Mouse (Mus musculus) stomach, embryonic 14.5 days (tissue): Measurements from ENCODE around the gene Ralgps1. TPM values are rescaled to one million over a fixed set of nuclear protein-coding genes. Genes with fewer than 3 reads are reported as not detected.

ENCODE experiments used
- ATAC-seq: fragments of 200-750 bp; cut with Nextera tagmentation; 2 replicates; pipeline ENCODE4 v1.8.0; 2017; ENCODE audit warnings: low read depth, moderate TSS enrichment; ENCODE audit not compliant: insufficient number of reproducible peaks, insufficient read depth, low FRiP score
- H3K27ac ChIP-seq: fragments of 300-500 bp; sonication (generic); 2 replicates; pipeline ENCODE4 v1.5.1; 2014; ENCODE audit warnings: mild to moderate bottlenecking, low read length, moderate library complexity, mixed read lengths
- H3K27me3 ChIP-seq: fragments of 300-500 bp; sonication (generic); 2 replicates; pipeline ENCODE4 v1.6.1; 2014; ENCODE audit warnings: low read length, control low read depth, mixed read lengths; ENCODE audit not compliant: control insufficient read depth, insufficient read depth
- H3K36me3 ChIP-seq: fragments of 300-500 bp; sonication (generic); 2 replicates; pipeline ENCODE4 v1.6.1; 2014; ENCODE audit warnings: mild to moderate bottlenecking, control low read depth, low read length, moderate library complexity, mixed read lengths; ENCODE audit not compliant: control insufficient read depth, insufficient read depth
- H3K4me1 ChIP-seq: fragments of 300-500 bp; sonication (generic); 2 replicates; pipeline ENCODE4 v1.6.1; 2014; ENCODE audit warnings: low read length, control low read depth, mixed read lengths; ENCODE audit not compliant: control insufficient read depth, insufficient read depth
- H3K4me2 ChIP-seq: fragments of 300-500 bp; sonication (generic); replicated peaks from 2 replicates; pipeline ENCODE4 v1.6.1; 2014; ENCODE audit warnings: low read depth, low read length, control low read depth
- H3K4me3 ChIP-seq: fragments of 300-500 bp; sonication (generic); 2 replicates; pipeline ENCODE4 v1.5.1; 2014; ENCODE audit warnings: low read depth, low read length, control low read depth
- H3K9ac ChIP-seq: fragments of 300-500 bp; sonication (generic); replicated peaks from 2 replicates; pipeline ENCODE4 v1.6.1; 2014; ENCODE audit warnings: low read depth, mild to moderate bottlenecking, control low read depth, low read length, moderate library complexity, mixed read lengths
- H3K9me3 ChIP-seq: fragments of 300-500 bp; sonication (generic); 2 replicates; pipeline ENCODE4 v1.6.1; 2016; ENCODE audit warnings: low read depth, low read length, control low read depth; ENCODE audit not compliant: control insufficient read depth
- WGBS: fragments of 180-500 bp; shearing (Covaris S2); extraction: QIAGEN DNeasy Blood & Tissue Kit; methylation state at CpG from one replicate; pipeline ENCODE4 v1.1.7; 2014; 5-methylcytosine and 5-hydroxymethylcytosine counted together
- polyA plus RNA-seq: library from polyadenylated mRNA; unstranded; fragments of >200 nt; fragmentation: Nextera tagmentation; extraction: Ambion mirVana; gene quantifications from 2 replicates; pipeline ENCODE4 v1.2.1, GENCODE M21; 2014

The Ralgps1 gene
- polyA plus RNA-seq, 1 experiment from 2014 or later: 12.4 TPM

DNA sequence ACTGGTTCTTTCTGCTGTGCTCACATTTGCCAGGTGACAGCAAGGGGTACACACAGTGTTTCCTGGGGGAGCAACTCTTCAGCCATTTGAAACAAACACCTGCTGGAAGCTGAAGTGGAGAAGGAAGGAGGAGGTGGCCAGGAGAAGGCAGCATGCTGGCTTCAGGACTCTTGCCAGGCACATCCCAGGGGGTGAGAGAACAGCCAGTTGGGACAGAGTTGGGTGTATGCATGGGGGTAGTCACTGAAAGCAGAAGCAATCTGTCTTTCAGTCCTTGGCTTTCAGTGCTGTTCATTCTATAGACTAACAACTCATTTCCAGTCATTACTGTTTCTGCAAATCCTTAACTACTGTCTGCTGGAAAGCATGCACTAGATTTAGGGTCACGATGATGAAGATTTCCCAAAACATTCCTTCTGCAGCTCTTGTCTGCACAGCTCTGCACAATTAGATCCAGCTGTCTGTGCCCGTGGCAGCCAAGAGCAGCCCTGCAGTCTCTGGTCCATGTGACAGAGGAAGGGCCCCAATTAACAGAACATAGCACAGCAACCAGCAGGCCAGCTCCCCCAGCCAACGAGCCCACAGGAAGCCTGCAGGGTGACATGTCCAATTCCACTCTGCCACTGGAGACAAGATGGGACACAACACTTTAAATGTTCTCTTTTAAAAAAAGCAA is 70.8 kb downstream of the Ralgps1 start:
- Histone ChIP-seq H3K4me2 (no peak overlapping the region), H3K9ac (no peak overlapping the region), H3K4me1 (peaks cover 21% of the 10 kb centered on the region), H3K27ac (0 out of 2 replicates have a peak overlapping the region, but pooled peaks have one; percentile 27), H3K9me3 (no peaks in the 10 kb centered on the region), H3K36me3 (no peaks in the 10 kb centered on the region), H3K4me3 (no peak overlapping the region), H3K27me3 (no peaks in the 10 kb centered on the region)
- no peak for ATAC-seq
- WGBS: 52% methylated on average over 3 of the region's 3 CpGs

- no peak for ATAC-seq
- no peaks in the 10 kb centered on the region for H3K36me3 ChIP-seq
- WGBS: 71% methylated on average over 4 of the region's 4 CpGs
- no peaks in the 10 kb centered on the region for H3K9me3 ChIP-seq
- H3K4me1 ChIP-seq: peaks cover 15% of the 10 kb centered on the region
- H3K27me3 ChIP-seq: no peaks in the 10 kb centered on the region
- H3K4me2 ChIP-seq: no peak overlapping the region
- H3K4me3 ChIP-seq: no peak overlapping the region
- H3K27ac ChIP-seq: no peak overlapping the region
- H3K9ac ChIP-seq: no peak overlapping the region
These were observed 72.4 kb downstream of the Ralgps1 start for GRCm38 (mm10) chr2:33298928-33299327.

DNA sequence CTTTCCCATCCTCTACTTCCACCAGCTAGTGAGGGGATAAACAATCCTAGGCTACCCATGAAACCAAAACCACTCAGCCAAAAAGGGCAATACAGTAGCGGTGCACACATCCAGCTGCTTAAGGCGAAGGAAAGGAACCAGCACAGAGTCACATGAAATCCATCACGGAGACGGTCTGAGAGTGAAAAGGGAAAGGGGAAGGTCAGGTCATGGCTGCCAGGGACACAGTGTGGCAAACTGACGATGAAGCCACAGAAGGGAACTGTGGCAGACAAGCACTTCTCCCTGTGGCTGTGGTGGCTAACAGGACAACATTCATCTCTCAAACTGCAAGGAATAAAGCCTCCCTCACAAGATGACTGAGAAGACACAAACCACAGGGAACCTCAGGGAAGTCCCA is 76.2 kb downstream of the Ralgps1 start:
- Histone ChIP-seq H3K9me3 (no peaks in the 10 kb centered on the region), H3K4me3 (no peak overlapping the region), H3K4me1 (peaks cover 4% of the 10 kb centered on the region; the same call in 1 of the 2 replicates), H3K4me2 (no peak overlapping the region), H3K27ac (no peak overlapping the region), H3K36me3 (no peaks in the 10 kb centered on the region), H3K27me3 (no peaks in the 10 kb centered on the region), H3K9ac (no peak overlapping the region)
- WGBS: 76% methylated on average over 5 of the region's 5 CpGs
- no peak for ATAC-seq

DNA sequence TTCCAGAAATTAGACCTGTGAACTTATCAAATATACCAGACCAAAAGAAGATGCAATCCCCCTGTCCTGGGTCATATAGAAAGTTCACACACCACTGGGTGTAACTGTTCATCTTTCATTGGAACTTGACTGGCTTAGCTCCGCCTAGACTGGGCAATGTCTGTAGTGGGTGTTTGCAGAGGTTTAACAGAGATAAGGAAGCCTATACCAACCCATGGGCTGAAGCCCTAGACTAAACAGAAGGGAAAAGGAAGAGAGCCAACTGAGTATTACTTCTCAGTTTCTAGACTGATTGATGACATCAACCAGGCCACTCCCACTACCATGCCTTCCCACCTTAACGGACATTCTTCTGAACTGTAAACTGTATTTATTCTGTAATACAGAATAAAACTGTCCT is 79.2 kb downstream of the Ralgps1 start:
- no peak overlapping the region for H3K4me2 ChIP-seq
- no peaks in the 10 kb centered on the region for H3K27me3 ChIP-seq
- H3K4me1 ChIP-seq: 0 out of 2 replicates have a peak, but pooled peaks cover 4% of the 10 kb centered on the region
- H3K27ac ChIP-seq: no peak overlapping the region
- H3K4me3 ChIP-seq: no peak overlapping the region
- no peak overlapping the region for H3K9ac ChIP-seq
- H3K36me3 ChIP-seq: no peaks in the 10 kb centered on the region
- WGBS: 40% methylated on average over 2 of the region's 2 CpGs
- ATAC-seq: no peak
- peaks cover 3% of the 10 kb centered on the region; the same call in 1 of the 2 replicates for H3K9me3 ChIP-seq

- Histone ChIP-seq H3K4me2 (no peak overlapping the region), H3K4me3 (no peak overlapping the region), H3K9me3 (peaks cover 3% of the 10 kb centered on the region; the same call in 1 of the 2 replicates), H3K4me1 (0 out of 2 replicates have a peak, but pooled peaks cover 4% of the 10 kb centered on the region), H3K36me3 (no peaks in the 10 kb centered on the region), H3K27me3 (no peaks in the 10 kb centered on the region), H3K27ac (no peak overlapping the region), H3K9ac (no peak overlapping the region)
- WGBS: 82% methylated on average over 8 of the region's 8 CpGs
- no peak for ATAC-seq
These were observed 80.8 kb downstream of the Ralgps1 start for GRCm38 (mm10) chr2:33290491-33290890.

DNA sequence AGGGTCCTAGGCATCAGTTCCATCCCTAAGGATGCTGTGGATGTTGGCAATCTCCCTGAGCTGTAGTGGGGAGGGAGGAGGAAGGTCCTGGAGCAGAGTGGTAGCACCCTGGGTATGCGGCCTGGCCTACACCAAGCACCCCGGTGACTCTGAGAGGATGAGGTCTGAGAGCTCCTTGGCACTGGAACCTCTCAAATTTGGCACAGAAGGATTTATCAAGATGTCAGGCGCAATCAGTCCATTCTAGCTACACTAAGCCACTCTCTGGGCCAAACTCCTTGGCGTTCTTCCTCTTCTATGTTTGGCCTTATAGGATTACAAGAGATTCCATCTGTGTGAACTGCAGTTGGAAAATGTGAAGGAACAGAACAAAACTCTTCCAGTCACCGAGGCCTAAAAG is 82.4 kb downstream of the Ralgps1 start:
- H3K27me3 ChIP-seq: no peaks in the 10 kb centered on the region
- no peak overlapping the region for H3K4me2 ChIP-seq
- H3K27ac ChIP-seq: no peak overlapping the region
- H3K4me3 ChIP-seq: no peak overlapping the region
- 0 out of 2 replicates have a peak, but pooled peaks cover 4% of the 10 kb centered on the region for H3K4me1 ChIP-seq
- no peaks in the 10 kb centered on the region for H3K36me3 ChIP-seq
- no peak for ATAC-seq
- WGBS: 86% methylated on average over 5 of the region's 5 CpGs
- peaks cover 3% of the 10 kb centered on the region; the same call in 1 of the 2 replicates for H3K9me3 ChIP-seq
- H3K9ac ChIP-seq: no peak overlapping the region

DNA sequence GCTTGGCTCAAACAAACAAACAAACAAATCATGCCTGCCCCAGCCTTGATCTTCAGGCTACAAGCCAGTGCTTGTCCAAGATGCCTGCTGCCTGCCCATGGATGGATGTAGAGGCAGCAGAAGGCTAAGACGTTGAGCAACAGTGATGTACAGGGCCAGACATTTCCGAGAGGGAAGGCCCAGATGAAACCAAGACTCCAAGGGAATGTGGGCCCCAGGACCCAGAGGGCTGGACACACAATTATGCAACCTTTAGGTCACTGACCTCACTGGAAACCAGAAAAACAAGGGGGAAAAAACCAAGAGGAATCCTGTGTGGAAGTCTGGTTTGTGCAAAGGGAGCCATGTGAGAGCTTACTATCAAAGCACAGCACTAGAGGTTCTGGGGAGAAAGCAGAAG is 87.6 kb downstream of the Ralgps1 start:
- no peak overlapping the region for H3K27ac ChIP-seq
- no peaks in the 10 kb centered on the region for H3K27me3 ChIP-seq
- H3K9ac ChIP-seq: no peak overlapping the region
- 78% methylated on average over 2 of the region's 2 CpGs for WGBS
- H3K9me3 ChIP-seq: peaks cover 3% of the 10 kb centered on the region; the same call in 1 of the 2 replicates
- H3K4me3 ChIP-seq: no peak overlapping the region
- H3K36me3 ChIP-seq: no peaks in the 10 kb centered on the region
- no peak overlapping the region for H3K4me2 ChIP-seq
- no peaks in the 10 kb centered on the region; the same call in 1 of the 2 replicates for H3K4me1 ChIP-seq
- no peak for ATAC-seq

GRCm38 (mm10) chr2:33282877-33283276 is 88.4 kb downstream of the Ralgps1 start:
- H3K36me3 ChIP-seq: no peaks in the 10 kb centered on the region
- H3K27ac ChIP-seq: no peak overlapping the region
- H3K4me2 ChIP-seq: no peak overlapping the region
- no peaks in the 10 kb centered on the region for H3K27me3 ChIP-seq
- no peak overlapping the region for H3K9ac ChIP-seq
- WGBS: 59% methylated on average over 4 of the region's 4 CpGs
- no peak for ATAC-seq
- H3K4me3 ChIP-seq: no peak overlapping the region
- H3K9me3 ChIP-seq: no peaks in the 10 kb centered on the region
- H3K4me1 ChIP-seq: no peaks in the 10 kb centered on the region; the same call in 1 of the 2 replicates

- Histone ChIP-seq H3K27ac (no peak overlapping the region), H3K4me2 (no peak overlapping the region), H3K9me3 (no peaks in the 10 kb centered on the region), H3K4me3 (no peak overlapping the region), H3K36me3 (no peaks in the 10 kb centered on the region), H3K9ac (no peak overlapping the region), H3K27me3 (no peaks in the 10 kb centered on the region), H3K4me1 (no peaks in the 10 kb centered on the region; the same call in 1 of the 2 replicates)
- WGBS: 87% methylated on average over 5 of the region's 5 CpGs
- ATAC-seq: no peak
These were observed 89.5 kb downstream of the Ralgps1 start for GRCm38 (mm10) chr2:33281807-33282206.
